Mouse (Mus musculus): ENCODE measurements around the gene Stard5. TPM values are rescaled to one million over a fixed set of nuclear protein-coding genes. Genes with fewer than 3 reads are reported as not detected.

Stard5 gene
- polyA plus RNA-seq, 1 experiment from 2014 or later = 7.4 TPM

- no peak overlapping the region for H3K9ac ChIP-seq
These were observed 15.9 kb upstream of the Stard5 start for GRCm38 (mm10) chr7:83615815-83616214.

GRCm38 (mm10) chr7:83616268-83616667, 15.5 kb upstream of the Stard5 start:
- H3K27ac ChIP-seq (replicated peaks) = no peak overlapping the region
- no peaks in the 10 kb centered on the region for H3K36me3 ChIP-seq
- no peak overlapping the region for H3K9ac ChIP-seq
- no peaks in the 10 kb centered on the region for H3K27me3 ChIP-seq
- no peak overlapping the region for H3K4me2 ChIP-seq
- ATAC-seq (ENCODE audit: low read depth) = no peak
- WGBS = 89% methylated on average over 3 of the region's 3 CpGs
- H3K9me3 ChIP-seq = no peaks in the 10 kb centered on the region
- H3K4me1 ChIP-seq (replicated peaks) = no peaks in the 10 kb centered on the region
- no peak overlapping the region for H3K4me3 ChIP-seq

More at GRCm38 (mm10) chr7:83615815-83616214, 15.9 kb upstream of the Stard5 start:
- no peak overlapping the region for H3K4me3 ChIP-seq
- no peaks in the 10 kb centered on the region for H3K9me3 ChIP-seq
- ATAC-seq (ENCODE audit: low read depth) = no peak
- H3K4me2 ChIP-seq = no peak overlapping the region
- H3K4me1 ChIP-seq (replicated peaks) = no peaks in the 10 kb centered on the region
- 85% methylated on average over 8 of the region's 8 CpGs for WGBS
- no peaks in the 10 kb centered on the region for H3K27me3 ChIP-seq
- H3K27ac ChIP-seq (replicated peaks) = no peak overlapping the region
- H3K36me3 ChIP-seq = no peaks in the 10 kb centered on the region

GRCm38 (mm10) chr7:83618709-83619108, 13.1 kb upstream of the Stard5 start:
- Histone ChIP-seq H3K27ac (replicated peaks) (no peak overlapping the region), H3K36me3 (no peaks in the 10 kb centered on the region), H3K9ac (no peak overlapping the region), H3K4me3 (no peak overlapping the region), H3K27me3 (no peaks in the 10 kb centered on the region), H3K4me1 (replicated peaks) (no peaks in the 10 kb centered on the region), H3K4me2 (no peak overlapping the region), H3K9me3 (no peaks in the 10 kb centered on the region)
- 96% methylated on average over 1 of the region's 1 CpGs for WGBS
- no peak for ATAC-seq (ENCODE audit: low read depth)

- H3K27me3 ChIP-seq = no peaks in the 10 kb centered on the region
- no peak overlapping the region for H3K27ac ChIP-seq (replicated peaks)
- no peak overlapping the region for H3K4me2 ChIP-seq
- 95% methylated on average over 6 of the region's 6 CpGs for WGBS
- no peaks in the 10 kb centered on the region for H3K4me1 ChIP-seq (replicated peaks)
- H3K9ac ChIP-seq = no peak overlapping the region
- no peak overlapping the region for H3K4me3 ChIP-seq
- no peaks in the 10 kb centered on the region for H3K9me3 ChIP-seq
- no peaks in the 10 kb centered on the region for H3K36me3 ChIP-seq
- no peak for ATAC-seq (ENCODE audit: low read depth)
These were observed 9.2 kb upstream of the Stard5 start for GRCm38 (mm10) chr7:83622582-83622981.

DNA sequence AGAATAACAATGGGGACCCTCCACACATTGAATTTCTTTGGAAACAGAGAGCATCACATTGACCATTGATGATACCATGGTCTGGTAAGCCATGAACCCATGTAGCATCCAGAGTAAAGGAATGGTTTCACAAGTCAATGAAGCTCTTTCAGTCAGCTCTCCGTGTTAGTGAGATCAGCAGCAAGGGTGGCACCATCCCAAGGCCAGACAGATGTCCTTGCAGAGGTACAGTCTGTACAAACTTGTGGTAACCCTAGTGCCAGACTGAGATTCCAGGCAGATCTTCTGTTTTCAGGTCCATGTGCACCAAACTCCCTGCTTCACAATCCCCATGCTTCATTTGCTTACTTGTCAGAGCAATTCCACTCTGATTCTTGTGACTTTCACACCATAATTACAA, 7.7 kb upstream of the Stard5 start:
- ATAC-seq (ENCODE audit: low read depth) = no peak
- H3K4me2 ChIP-seq = no peak overlapping the region
- no peaks in the 10 kb centered on the region for H3K9me3 ChIP-seq
- no peaks in the 10 kb centered on the region for H3K36me3 ChIP-seq
- H3K27ac ChIP-seq (replicated peaks) = no peak overlapping the region
- WGBS = 71% methylated on average over 1 of the region's 1 CpGs
- H3K27me3 ChIP-seq = no peaks in the 10 kb centered on the region
- no peak overlapping the region for H3K4me3 ChIP-seq
- H3K4me1 ChIP-seq (replicated peaks) = no peaks in the 10 kb centered on the region
- H3K9ac ChIP-seq = no peak overlapping the region

DNA sequence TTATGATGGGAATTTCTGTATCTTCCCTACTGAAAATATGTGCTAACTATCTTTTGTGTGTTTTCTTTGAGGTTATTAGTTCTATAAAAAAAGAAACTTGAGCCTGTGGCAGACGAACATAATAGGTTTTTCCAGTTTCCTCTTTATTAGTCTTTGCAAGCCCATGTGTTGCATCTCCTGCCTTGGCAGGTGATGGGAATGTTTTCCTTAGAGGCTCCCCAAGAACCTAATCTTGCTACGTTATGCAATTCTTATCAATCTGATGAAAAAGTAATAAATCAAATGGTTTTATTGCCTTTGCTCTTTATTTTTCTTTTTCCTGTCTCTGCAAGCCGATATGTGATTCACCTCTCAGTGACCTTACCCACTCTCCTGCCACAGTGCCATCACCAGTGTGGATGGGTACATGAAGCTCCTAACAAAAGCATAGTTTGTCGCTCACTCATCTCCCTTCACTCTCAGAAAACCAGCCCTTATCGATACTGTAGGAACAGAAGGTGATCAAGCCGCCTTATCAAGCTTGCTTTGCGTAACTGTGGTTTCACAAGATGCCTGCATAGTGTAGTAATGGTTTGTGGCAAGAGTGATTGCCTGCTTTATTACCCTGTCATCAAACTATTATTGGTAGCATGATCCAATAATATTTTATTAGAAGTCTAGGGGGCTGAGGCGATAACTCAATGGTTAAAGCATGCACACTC, 5.1 kb upstream of the Stard5 start:
- Histone ChIP-seq H3K9ac (no peak overlapping the region), H3K27ac (replicated peaks) (no peak overlapping the region), H3K36me3 (no peaks in the 10 kb centered on the region), H3K4me3 (no peak overlapping the region), H3K27me3 (no peaks in the 10 kb centered on the region), H3K9me3 (no peaks in the 10 kb centered on the region), H3K4me2 (no peak overlapping the region), H3K4me1 (replicated peaks) (peaks cover 10% of the 10 kb centered on the region)
- no peak for ATAC-seq (ENCODE audit: low read depth)
- 82% methylated on average over 8 of the region's 8 CpGs for WGBS

DNA sequence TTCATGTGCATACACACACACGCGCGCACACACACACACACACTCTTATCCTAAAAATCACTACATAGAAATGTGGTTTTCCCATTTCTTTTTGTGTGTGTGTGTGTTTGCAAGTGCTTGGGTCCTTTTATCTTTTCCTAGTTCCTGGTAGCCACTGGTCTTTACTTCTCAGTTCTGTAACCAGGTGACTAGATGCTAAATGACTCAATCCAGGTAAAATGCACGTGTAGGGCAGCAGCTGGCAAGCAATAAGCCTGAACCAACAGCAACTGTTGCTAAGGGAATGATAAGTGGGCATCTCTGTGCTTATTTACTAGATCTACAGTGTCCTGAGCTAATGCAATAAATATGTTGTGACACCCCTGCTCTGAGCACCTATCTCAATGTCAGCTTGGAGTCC, 4.4 kb upstream of the Stard5 start:
- Histone ChIP-seq H3K36me3 (no peaks in the 10 kb centered on the region), H3K27me3 (no peaks in the 10 kb centered on the region), H3K9ac (no peak overlapping the region), H3K4me1 (replicated peaks) (peaks cover 10% of the 10 kb centered on the region), H3K9me3 (no peaks in the 10 kb centered on the region), H3K4me3 (no peak overlapping the region), H3K4me2 (no peak overlapping the region), H3K27ac (replicated peaks) (no peak overlapping the region)
- WGBS = 87% methylated on average over 4 of the region's 4 CpGs
- ATAC-seq (ENCODE audit: low read depth) = no peak

DNA sequence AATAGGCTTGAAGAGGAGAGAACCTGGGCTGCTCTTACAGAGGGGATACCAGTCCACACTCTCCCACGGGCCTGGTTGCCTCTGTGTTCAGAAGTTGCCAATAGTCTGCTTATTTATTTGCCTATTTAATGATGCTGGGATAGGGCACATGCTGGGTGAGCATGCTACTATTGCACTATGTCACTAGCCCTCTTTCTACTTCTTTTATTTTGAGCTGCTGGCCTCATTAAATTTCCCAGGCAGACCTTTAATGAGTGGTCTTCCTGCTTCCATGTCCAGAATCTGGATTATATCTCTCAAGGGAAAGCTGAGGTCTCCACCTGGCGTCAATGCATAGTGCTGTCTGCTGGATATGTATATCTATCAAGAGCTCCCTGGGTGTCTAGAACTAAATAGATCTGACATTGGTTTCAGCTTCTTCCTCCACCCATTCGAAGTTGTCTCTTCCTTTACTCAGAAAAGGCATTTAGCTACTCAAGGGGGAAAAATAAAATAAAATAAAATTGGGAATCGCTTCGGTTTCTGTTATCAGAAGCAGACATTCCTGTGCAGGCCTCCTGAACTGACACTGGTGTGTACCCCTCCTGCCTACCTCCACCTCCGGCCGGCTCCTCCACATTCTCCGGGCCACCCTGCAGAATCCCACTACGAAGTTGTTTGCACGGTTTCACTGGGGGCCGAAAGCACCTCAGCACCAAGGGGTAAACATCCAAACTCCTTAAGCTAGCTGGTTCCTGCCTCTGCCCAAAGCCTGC, 509 bp upstream of the Stard5 start:
- WGBS = 13% methylated on average over 11 of the region's 11 CpGs
- H3K36me3 ChIP-seq = no peaks in the 10 kb centered on the region
- peak overlapping the region; percentile 47; the same call in 1 of the 2 replicates for H3K27ac ChIP-seq (replicated peaks)
- peak overlapping the region; percentile 63 for H3K4me2 ChIP-seq
- H3K4me1 ChIP-seq (replicated peaks) = peaks cover 24% of the 10 kb centered on the region
- H3K9ac ChIP-seq = peak overlapping the region; percentile 65
- ATAC-seq (ENCODE audit: low read depth) = peak; percentile 81
- no peaks in the 10 kb centered on the region for H3K9me3 ChIP-seq
- H3K27me3 ChIP-seq = no peaks in the 10 kb centered on the region
- peak overlapping the region; percentile 52 for H3K4me3 ChIP-seq

DNA sequence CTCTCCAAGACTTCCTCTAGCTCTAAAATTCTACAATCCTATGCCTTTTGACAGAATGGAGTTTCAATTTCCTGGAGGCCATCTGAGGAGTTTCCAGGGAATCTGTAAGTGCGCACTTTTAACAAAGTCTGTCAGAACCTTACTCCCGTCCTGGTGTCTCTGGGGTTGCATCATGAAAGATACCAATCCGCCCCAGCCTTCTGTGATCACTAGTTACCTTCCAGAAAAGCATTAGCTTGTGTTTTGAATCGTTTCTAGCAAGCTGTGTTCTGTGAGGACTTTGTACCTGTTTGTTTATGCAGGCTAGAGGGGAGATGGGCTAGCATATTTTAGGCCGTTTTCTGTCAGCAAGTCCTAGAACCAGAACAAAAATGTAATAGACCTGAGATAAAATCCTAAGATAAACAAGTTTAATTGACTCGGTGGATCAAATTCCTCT, 942 bp downstream of the Stard5 start:
- H3K36me3 ChIP-seq = no peaks in the 10 kb centered on the region
- no peaks in the 10 kb centered on the region for H3K27me3 ChIP-seq
- H3K9me3 ChIP-seq = no peaks in the 10 kb centered on the region
- peaks cover 24% of the 10 kb centered on the region for H3K4me1 ChIP-seq (replicated peaks)
- ATAC-seq (ENCODE audit: low read depth) = no peak
- peak overlapping the region; percentile 52 for H3K4me3 ChIP-seq
- H3K27ac ChIP-seq (replicated peaks) = no peak overlapping the region
- peak overlapping the region; percentile 63 for H3K4me2 ChIP-seq
- 66% methylated on average over 6 of the region's 6 CpGs for WGBS
- H3K9ac ChIP-seq = peak overlapping the region; percentile 65; the same call in 1 of the 2 replicates

- ATAC-seq (ENCODE audit: low read depth) = no peak
- 94% methylated on average over 6 of the region's 6 CpGs for WGBS
These were observed 2.1 kb downstream of the Stard5 start for GRCm38 (mm10) chr7:83633856-83634255.

GRCm38 (mm10) chr7:83635726-83636125, 4.0 kb downstream of the Stard5 start:
- Histone ChIP-seq H3K4me3 (no peak overlapping the region), H3K4me2 (no peak overlapping the region), H3K27me3 (no peaks in the 10 kb centered on the region), H3K4me1 (replicated peaks) (peaks cover 21% of the 10 kb centered on the region), H3K36me3 (peaks cover 5% of the 10 kb centered on the region; the same call in 1 of the 2 replicates), H3K27ac (replicated peaks) (no peak overlapping the region), H3K9me3 (no peaks in the 10 kb centered on the region), H3K9ac (no peak overlapping the region)
- WGBS = 91% methylated on average over 2 of the region's 2 CpGs
- ATAC-seq (ENCODE audit: low read depth) = no peak

More at GRCm38 (mm10) chr7:83633856-83634255, 2.1 kb downstream of the Stard5 start:
- no peak overlapping the region for H3K4me2 ChIP-seq
- H3K27me3 ChIP-seq = no peaks in the 10 kb centered on the region
- no peak overlapping the region for H3K9ac ChIP-seq
- no peak overlapping the region for H3K4me3 ChIP-seq
- H3K9me3 ChIP-seq = no peaks in the 10 kb centered on the region
- H3K4me1 ChIP-seq (replicated peaks) = peaks cover 24% of the 10 kb centered on the region
- no peak overlapping the region for H3K27ac ChIP-seq (replicated peaks)
- no peaks in the 10 kb centered on the region for H3K36me3 ChIP-seq

DNA sequence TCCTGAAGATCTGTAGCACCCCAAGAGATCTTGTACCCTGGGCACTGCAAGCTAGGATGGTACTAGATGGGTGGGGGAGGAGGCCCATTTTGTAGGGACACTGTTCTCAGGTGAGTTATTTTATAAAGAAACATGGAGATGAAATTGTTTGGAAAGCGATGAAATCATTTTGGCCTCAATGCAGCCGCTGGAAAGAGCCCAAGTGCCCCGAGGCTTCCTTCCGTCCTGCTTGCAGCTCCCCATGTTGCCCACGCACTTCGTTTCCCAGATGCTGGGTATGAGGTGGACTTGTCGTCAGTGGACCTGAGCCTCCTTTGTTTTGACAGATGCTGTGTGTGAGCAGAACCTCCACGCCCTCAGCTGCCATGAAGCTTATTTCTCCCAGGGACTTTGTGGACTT, 4.7 kb downstream of the Stard5 start:
- WGBS = 88% methylated on average over 8 of the region's 8 CpGs
- Histone ChIP-seq H3K27me3 (no peaks in the 10 kb centered on the region), H3K36me3 (peaks cover 6% of the 10 kb centered on the region; the same call in 1 of the 2 replicates), H3K4me3 (no peak overlapping the region), H3K27ac (replicated peaks) (no peak overlapping the region), H3K9me3 (no peaks in the 10 kb centered on the region), H3K9ac (no peak overlapping the region), H3K4me1 (replicated peaks) (peaks cover 14% of the 10 kb centered on the region), H3K4me2 (no peak overlapping the region)
- no peak for ATAC-seq (ENCODE audit: low read depth)

Data from neural tube, embryonic 13.5 days (tissue).